Mouse (Mus musculus) CH12.LX (cell line): ENCODE results near the gene Hspb9.

Experiments used
- CTCF ChIP-seq, 2 experiments: IDR thresholded peaks in 1 of 2; conservative IDR thresholded peaks in 1 of 2; 2 replicates each; pipeline ENCODE4 v1.5.1; 2011 to 2012; ENCODE audit warnings: low read depth in 2 of 2, low read length in 2 of 2, improper control_type of control experiment in 1 of 2, inconsistent platforms in 1 of 2, mild to moderate bottlenecking in 1 of 2, moderate library complexity in 1 of 2
- POLR2A ChIP-seq: IDR thresholded peaks from 2 replicates; pipeline ENCODE4 v1.6.1; 2011; ENCODE audit warnings: low read depth, mild to moderate bottlenecking, improper control_type of control experiment, low read length

- TF ChIP-seq CTCF (conservative IDR thresholded peaks at IDR 0.05 in 1 of 2, IDR thresholded peaks at IDR 0.05 in 1 of 2; ENCODE audit: low read depth in 2 of 2, low read length in 2 of 2) (no peak), POLR2A (no peak)
These were observed 4.8 kb downstream of the Hspb9 start for GRCm38 (mm10) chr11:100718462-100718861.
